Mouse (Mus musculus) liver, adult 2 months (tissue): Measurements from ENCODE around the gene Gpr157. TPM values are rescaled to one million over a fixed set of nuclear protein-coding genes. Genes with fewer than 3 reads are reported as not detected.

Experiments
- DNase-seq: peaks from one replicate; pipeline ENCODE4 v3.0.0-alpha.2; 2011; ENCODE audit warnings: low read depth, low spot score; ENCODE audit errors: extremely low read depth
- H3K27ac ChIP-seq: fragments of 200-500 bp; replicated peaks from 2 replicates; pipeline ENCODE4 v1.5.1; 2012; ENCODE audit warnings: low read depth, mild to moderate bottlenecking, control low read depth, inconsistent platforms, low read length; ENCODE audit not compliant: insufficient read depth
- H3K27me3 ChIP-seq: fragments of 200-500 bp; 2 replicates; pipeline ENCODE4 v1.6.1; 2012; ENCODE audit warnings: mild to moderate bottlenecking, moderate library complexity, low read length, inconsistent platforms; ENCODE audit not compliant: control insufficient read depth, insufficient read depth
- H3K36me3 ChIP-seq: fragments of 200-500 bp; 2 replicates; pipeline ENCODE4 v1.6.1; 2012; ENCODE audit warnings: low read length, inconsistent platforms; ENCODE audit not compliant: control insufficient read depth, insufficient read depth
- H3K4me1 ChIP-seq: fragments of 200-500 bp; 2 replicates; pipeline ENCODE4 v1.6.1; 2011; ENCODE audit warnings: low read length; ENCODE audit not compliant: control insufficient read depth, insufficient read depth
- H3K4me3 ChIP-seq: fragments of 200-500 bp; 2 replicates; pipeline ENCODE4 v1.5.1; 2011; ENCODE audit warnings: low read depth, mild to moderate bottlenecking, control low read depth, low read length, moderate library complexity; ENCODE audit not compliant: insufficient read depth
- H3K79me2 ChIP-seq: fragments of 200-500 bp; 2 replicates; pipeline ENCODE4 v1.6.1; 2012; ENCODE audit warnings: inconsistent platforms, mild to moderate bottlenecking, low read length, moderate library complexity; ENCODE audit not compliant: control insufficient read depth, insufficient read depth
- H3K9ac ChIP-seq: fragments of 200-500 bp; 2 replicates; pipeline ENCODE4 v1.6.1; 2012; ENCODE audit warnings: low read depth, mild to moderate bottlenecking, control low read depth, inconsistent platforms, low read length
- CTCF ChIP-seq: fragments of 200-500 bp; IDR thresholded peaks from 2 replicates; pipeline ENCODE4 v1.5.1; 2011; ENCODE audit warnings: low read depth, low read length, control low read depth
- POLR2A ChIP-seq: fragments of 200-500 bp; IDR thresholded peaks from 2 replicates; pipeline ENCODE4 v1.6.1; 2011; ENCODE audit warnings: low read length, control low read depth; ENCODE audit not compliant: insufficient read depth; ENCODE audit errors: extremely low read depth
- WGBS: fragments of 180-500 bp; shearing (Covaris S2); methylation state at CpG from one replicate; pipeline ENCODE4 v1.1.7; 2018; 5-methylcytosine and 5-hydroxymethylcytosine counted together
- polyA plus RNA-seq: library from polyadenylated mRNA; depleted of rRNA; stranded (reverse); fragments of >200 nt; gene quantifications from 2 replicates; pipeline ENCODE4 v1.2.3, GENCODE M21; 2012
- total RNA-seq: library from RNA; depleted of rRNA; stranded (reverse); fragments of >200 nt; gene quantifications from 2 replicates; pipeline ENCODE4 v1.2.3, GENCODE M21; 2014

Gene Gpr157
- total and polyA plus RNA-seq, 2 experiments, result 1.6 to 2.0 TPM

DNA sequence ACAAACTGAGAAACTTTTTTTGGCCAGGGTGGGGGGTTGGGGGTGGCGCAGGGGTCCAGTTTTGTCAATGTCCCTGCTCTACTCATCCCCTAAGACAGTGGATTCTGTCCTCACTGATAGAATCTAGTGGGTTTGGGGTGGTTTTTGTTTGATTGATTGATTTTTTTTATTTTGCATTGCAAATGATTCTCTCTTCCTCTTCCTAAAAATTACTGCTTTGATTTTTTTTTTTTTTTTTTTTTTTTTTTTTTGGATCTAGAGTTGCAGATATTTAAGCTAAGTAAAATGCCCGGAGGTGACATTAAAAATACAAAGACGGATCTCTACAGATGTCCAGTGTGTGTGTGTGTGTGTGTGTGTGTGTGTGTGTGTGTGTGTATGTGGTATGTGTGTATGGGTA lies 34.8 kb upstream of the Gpr157 start:
- Histone ChIP-seq H3K27ac (no peak overlapping the region), H3K4me3 (no peak overlapping the region), H3K4me1 (peaks cover 8% of the 10 kb centered on the region), H3K27me3 (peaks cover 5% of the 10 kb centered on the region), H3K36me3 (no peaks in the 10 kb centered on the region), H3K79me2 (no peaks in the 10 kb centered on the region), H3K9ac (no peak overlapping the region)
- no peak for TF ChIP-seq POLR2A
- TF ChIP-seq CTCF, result no peak
- 93% methylated on average over 3 of the region's 3 CpGs for WGBS
- no peak for DNase-seq

DNA sequence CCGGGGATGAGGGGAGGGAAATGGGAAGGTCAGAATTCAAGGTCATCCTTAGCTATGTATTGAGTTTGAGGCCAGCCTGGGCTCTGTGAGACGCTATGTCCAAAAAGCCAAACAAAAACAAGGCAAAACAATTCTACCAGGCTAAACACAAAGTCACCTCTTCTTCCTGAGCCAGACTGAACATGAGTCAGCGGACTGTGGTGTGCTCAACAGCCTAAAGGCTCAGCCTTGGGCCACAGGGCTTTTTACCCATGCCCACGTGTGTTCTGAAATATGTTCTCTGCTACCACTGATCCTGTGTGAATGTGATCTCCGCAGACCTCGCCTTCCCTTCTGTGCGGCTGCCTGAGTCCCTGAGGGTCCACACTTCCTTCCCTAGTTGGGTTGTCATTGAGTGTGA lies 31.0 kb upstream of the Gpr157 start:
- DNase-seq, result no peak
- no peaks in the 10 kb centered on the region for H3K27me3 ChIP-seq
- no peaks in the 10 kb centered on the region for H3K36me3 ChIP-seq
- no peak overlapping the region for H3K4me3 ChIP-seq
- 0 out of 2 replicates have a peak, but pooled peaks cover under 1% of the 10 kb centered on the region for H3K4me1 ChIP-seq
- H3K27ac ChIP-seq, result no peak overlapping the region
- no peaks in the 10 kb centered on the region for H3K79me2 ChIP-seq
- 87% methylated on average over 7 of the region's 7 CpGs for WGBS
- TF ChIP-seq CTCF (no peak), POLR2A (no peak)
- no peak overlapping the region for H3K9ac ChIP-seq

- DNase-seq, result no peak
- WGBS, result 97% methylated on average over 12 of the region's 12 CpGs
- no peak for TF ChIP-seq POLR2A
- TF ChIP-seq CTCF, result no peak
- Histone ChIP-seq H3K79me2 (no peaks in the 10 kb centered on the region), H3K9ac (no peak overlapping the region), H3K36me3 (no peaks in the 10 kb centered on the region), H3K27me3 (no peaks in the 10 kb centered on the region), H3K27ac (no peak overlapping the region), H3K4me3 (no peak overlapping the region), H3K4me1 (0 out of 2 replicates have a peak, but pooled peaks cover 3% of the 10 kb centered on the region)
Measured at GRCm38 (mm10) chr4:150057722-150058121, 29.4 kb upstream of the Gpr157 start.

DNA sequence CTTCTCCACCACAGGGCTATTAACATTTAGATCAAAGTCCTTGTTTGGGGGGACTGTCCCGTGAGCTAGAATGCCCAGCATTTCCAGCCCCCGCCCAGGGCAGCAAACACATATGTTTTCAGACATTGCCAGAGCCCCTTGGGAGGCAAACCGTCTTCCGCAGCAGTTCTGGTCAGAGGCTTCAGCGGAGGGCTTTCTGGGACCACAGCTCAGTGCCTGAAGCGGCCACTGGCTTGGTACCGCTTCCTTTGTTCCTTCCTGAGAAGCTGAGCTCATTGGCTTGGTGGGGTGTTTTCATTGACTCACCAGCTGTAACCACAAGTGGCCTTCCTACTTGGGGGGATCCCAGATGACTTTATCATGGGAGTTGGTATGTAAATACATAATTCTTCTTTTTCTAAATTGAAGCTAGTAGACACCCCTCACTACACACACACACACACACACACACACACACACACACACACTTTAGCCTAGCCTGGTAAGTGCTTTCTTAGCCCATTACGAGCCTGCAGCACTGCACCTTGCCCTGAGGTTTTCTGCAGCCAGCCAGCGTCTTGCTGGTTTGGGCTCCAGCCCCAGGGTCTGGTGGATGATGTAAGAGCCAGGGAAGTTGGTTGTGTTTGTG lies 27.2 kb upstream of the Gpr157 start:
- Histone ChIP-seq H3K79me2 (no peaks in the 10 kb centered on the region), H3K4me3 (no peak overlapping the region), H3K36me3 (no peaks in the 10 kb centered on the region), H3K27ac (no peak overlapping the region), H3K9ac (no peak overlapping the region), H3K27me3 (no peaks in the 10 kb centered on the region), H3K4me1 (0 out of 2 replicates have a peak, but pooled peaks cover 3% of the 10 kb centered on the region)
- peak; percentile 19 for DNase-seq
- no peak for TF ChIP-seq POLR2A
- no peak for TF ChIP-seq CTCF
- 79% methylated on average over 9 of the region's 9 CpGs for WGBS

- DNase-seq, result peak; percentile 71
- Histone ChIP-seq H3K4me1 (peaks cover 6% of the 10 kb centered on the region; the same call in 1 of the 2 replicates), H3K4me3 (no peak overlapping the region), H3K9ac (no peak overlapping the region), H3K36me3 (no peaks in the 10 kb centered on the region), H3K27ac (no peak overlapping the region), H3K79me2 (no peaks in the 10 kb centered on the region), H3K27me3 (no peaks in the 10 kb centered on the region)
- TF ChIP-seq CTCF (no peak), POLR2A (no peak)
- WGBS, result 40% methylated on average over 23 of the region's 23 CpGs
Measured at GRCm38 (mm10) chr4:150060469-150061170, 26.5 kb upstream of the Gpr157 start.
